Mouse (Mus musculus): Measurements from ENCODE around the gene Slc25a30. TPM values are rescaled to one million over a fixed set of nuclear protein-coding genes. Genes with fewer than 3 reads are reported as not detected.

The Slc25a30 gene
- total RNA-seq, 2 experiments from 2014 or later: 19.9 to 21.6 TPM

DNA sequence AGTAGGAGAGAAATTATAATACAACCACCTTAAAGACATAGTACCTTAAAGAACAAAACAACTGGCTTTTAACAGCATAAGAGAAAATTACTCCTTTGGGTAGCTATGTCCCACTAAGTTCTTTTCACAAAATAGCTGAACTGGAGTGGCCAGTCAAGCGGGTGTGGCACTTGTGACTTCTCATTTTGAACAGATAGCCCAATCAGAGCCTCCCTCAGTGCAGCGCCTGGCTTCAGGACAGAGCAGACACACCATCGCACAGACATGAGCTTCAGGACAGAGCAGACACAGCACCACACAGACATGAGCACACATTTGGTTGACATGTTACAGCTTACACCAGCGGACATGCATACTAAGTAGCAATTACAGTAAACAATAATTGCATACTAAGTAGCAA, 35.8 kb downstream of the Slc25a30 start:
- peak; percentile 43 for ATAC-seq (ENCODE audit: poor library complexity, severe bottlenecking)

DNA sequence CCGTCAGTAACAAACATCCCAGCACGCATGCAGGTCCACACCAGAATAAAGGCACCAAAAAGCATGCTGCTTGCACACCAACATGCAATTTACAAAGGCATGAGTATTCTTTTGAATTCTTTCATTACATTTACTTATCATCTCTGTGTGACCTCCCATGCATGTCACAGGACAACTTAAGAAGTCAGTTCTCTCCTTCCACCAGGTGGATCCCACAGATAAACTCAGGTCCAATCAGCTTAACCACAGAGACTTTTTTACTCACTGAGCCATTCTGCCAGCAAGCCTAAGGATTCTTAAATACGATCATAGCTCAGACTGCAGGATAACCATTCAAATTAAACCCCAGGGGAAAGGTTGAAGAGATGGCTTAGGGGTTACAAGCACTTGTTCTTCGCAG, 37.7 kb downstream of the Slc25a30 start:
- no peak for ATAC-seq (ENCODE audit: poor library complexity, severe bottlenecking)

- ATAC-seq (ENCODE audit: poor library complexity, severe bottlenecking): no peak
Observed at GRCm38 (mm10) chr14:75747960-75748359, 38.9 kb downstream of the Slc25a30 start.

DNA sequence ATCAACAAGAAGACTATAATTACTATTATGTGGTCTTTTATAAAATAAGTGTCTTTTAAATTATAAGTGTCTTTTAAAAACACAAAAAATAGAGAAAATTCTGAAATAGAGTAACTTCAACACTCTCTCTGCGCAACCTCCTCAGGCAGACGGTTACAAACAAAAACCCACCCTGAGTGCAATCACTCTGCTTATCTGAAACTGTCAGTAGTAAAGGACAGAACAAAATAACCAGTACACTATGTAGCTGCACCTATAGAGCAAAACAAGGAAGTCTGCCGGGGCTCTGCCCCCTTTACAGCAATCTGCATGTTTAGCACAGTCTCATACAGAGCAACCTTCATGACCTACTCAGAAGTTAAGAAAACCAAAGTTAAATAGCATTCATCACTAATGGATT, 44.9 kb downstream of the Slc25a30 start:
- no peak for ATAC-seq (ENCODE audit: poor library complexity, severe bottlenecking)

DNA sequence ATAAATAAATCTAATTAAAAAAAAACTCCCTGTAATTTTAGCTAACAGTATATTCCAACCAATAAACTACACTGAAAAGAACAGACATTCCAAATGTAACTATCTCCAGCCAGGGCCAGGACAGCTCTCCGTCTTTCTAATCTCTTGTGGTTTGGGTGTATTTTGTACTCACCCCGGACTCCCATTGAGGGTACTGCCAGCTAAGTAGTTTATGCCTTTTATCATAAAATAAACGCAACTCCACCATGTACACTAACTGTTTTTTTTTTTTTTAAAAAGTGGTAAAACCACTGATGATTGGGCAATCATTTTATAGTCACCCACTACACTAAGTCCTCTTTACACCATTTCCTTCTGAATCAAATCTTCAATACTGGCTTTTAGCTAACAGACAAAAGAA, 51.2 kb downstream of the Slc25a30 start:
- ATAC-seq (ENCODE audit: poor library complexity, severe bottlenecking): no peak

DNA sequence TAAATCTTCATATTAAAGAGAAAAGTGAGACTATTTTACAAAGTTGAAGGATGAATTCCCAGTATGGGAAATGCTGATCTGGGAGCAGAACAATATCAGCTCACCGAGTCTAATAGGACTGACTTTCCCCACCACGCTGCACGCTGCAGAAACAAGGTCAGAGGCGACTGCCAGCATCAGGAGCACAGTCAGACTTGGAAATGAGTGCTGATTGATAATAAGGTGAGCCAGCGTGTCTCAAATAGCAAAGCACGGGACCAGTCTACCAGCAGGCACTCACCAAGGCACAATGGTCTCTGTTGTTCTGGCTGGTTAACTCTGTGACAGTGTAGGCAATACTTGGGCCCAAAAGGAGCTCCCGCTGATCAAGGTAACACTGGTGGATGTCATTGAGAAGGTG, 54.2 kb downstream of the Slc25a30 start:
- ATAC-seq (ENCODE audit: poor library complexity, severe bottlenecking): no peak

DNA sequence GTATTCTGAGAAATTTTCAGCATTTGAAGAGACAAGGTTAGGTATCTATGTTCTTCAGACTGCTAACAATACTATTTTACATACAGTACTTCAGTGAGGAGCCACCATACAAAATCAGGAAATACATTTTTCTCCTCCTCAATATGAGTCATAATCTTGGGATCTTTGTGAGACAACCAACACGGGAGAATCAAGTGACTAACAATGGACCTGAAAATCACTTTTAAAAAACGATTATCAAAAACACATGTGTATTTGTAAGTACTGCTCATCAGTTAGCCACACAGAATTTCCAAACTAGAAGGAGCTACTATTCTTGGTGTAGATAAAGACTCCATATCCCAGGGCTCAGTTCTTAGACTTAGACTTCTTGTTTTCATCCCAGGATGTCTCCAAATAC, 55.5 kb downstream of the Slc25a30 start:
- ATAC-seq (ENCODE audit: poor library complexity, severe bottlenecking): no peak

DNA sequence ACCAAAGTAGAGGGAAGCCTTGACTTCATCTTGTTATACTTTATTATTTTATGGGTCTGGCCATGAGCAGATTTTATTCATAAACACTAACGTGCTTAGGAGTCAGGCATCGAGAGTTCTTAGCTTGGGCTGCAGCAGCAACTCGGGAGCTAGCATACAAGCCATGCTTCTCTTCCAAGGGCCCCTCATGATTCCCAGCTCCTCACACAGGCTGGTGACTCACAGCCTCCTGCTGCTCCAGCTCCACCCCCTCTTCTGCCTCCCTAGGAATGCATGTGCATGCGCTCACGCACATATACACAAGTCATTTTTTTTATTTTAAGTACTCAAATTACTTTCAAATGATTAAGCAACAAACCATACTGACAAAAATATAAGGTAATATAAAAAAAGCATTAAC, 58.7 kb downstream of the Slc25a30 start:
- no peak for ATAC-seq (ENCODE audit: poor library complexity, severe bottlenecking)

- ATAC-seq (ENCODE audit: poor library complexity, severe bottlenecking): no peak
Observed at GRCm38 (mm10) chr14:75727046-75727445, 59.8 kb downstream of the Slc25a30 start.

DNA sequence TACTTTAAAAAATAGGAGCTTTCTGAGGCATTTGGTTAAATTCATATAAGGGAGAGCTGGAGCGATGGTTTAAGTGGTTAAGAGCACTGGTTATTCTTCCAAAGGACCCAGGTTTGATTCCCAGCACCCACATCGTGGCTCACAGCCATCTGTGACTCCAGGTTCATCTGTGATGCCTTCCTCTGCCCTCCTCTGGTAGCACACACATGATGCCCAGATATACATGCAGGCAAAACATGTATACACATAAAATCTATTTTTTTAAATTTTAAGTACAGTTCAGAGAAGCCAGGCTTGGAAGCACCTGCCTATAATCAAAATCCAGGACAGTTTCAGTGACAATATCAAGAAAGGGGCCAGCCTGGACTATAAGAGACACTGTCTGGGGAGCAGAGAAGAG, 64.0 kb downstream of the Slc25a30 start:
- ATAC-seq (ENCODE audit: poor library complexity, severe bottlenecking): no peak

DNA sequence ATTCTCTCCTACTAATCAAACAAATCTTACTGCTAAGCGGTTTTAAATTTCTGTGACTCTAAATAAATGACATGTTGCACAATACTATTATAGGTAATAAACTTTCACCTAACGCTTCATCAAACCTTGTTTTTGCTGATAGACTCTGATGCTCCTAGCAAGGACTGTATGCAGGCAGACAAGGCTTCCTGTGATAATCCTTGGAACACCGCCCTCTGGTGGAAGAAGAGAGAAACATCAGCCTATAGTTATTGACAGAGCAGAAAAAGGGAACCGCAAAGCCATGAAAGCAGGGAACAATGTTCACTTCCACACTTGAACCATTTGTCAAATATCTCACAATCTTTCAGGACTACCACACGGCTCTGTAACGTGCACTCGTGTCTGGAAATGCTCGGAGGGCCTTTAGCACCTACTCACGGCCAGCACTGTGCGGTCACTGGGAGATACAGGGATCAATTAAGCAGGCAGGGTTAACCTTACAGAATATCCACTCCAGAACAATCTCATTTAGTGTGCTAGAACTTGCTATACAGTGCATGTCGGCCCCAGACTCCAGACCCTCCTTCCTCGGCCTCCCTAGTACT, 64.8 kb downstream of the Slc25a30 start:
- ATAC-seq (ENCODE audit: poor library complexity, severe bottlenecking): peak; percentile 96

GRCm38 (mm10) chr14:75720121-75720520, 66.7 kb downstream of the Slc25a30 start:
- no peak for ATAC-seq (ENCODE audit: poor library complexity, severe bottlenecking)

DNA sequence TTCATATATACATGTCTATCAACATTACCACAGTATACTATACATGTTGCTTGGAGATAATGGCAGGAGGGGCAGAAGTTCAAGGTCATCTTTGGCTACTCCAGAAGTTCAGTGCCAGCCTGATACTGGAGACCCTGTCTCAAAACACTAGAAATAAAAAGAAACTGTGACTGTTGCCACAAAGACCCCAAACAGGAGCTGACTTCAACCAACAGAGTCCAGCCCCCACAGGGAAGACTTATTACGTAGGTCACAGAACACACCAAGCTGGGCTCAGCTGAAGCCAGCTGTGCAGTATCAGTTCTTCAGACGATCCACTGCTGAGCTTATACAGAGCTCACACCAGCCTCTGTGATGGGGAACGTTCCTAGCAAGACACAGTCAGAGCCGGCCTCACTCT, 70.4 kb downstream of the Slc25a30 start:
- no peak for ATAC-seq (ENCODE audit: poor library complexity, severe bottlenecking)

GRCm38 (mm10) chr14:75713661-75714060, 73.2 kb downstream of the Slc25a30 start:
- ATAC-seq (ENCODE audit: poor library complexity, severe bottlenecking): no peak

GRCm38 (mm10) chr14:75712687-75713086, 74.2 kb downstream of the Slc25a30 start:
- ATAC-seq (ENCODE audit: poor library complexity, severe bottlenecking): no peak

DNA sequence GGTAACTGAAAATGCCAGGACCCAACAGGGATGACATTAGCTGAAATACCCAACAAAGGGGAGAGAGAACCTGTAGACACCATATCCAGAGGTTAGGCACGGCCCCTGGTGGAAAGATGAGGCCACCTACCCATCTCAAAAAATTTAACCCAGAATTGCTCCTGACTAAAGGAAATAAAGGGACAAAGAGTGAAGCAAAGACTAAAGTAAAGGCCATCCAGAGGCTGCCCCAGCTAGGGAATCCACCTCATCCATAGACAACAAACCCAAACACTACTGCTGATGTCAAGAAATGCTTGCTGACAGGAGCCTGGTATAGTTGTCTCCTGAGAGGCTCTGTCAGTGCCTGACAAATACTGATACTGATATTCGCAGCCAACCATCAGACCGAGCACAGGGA, 75.1 kb downstream of the Slc25a30 start:
- ATAC-seq (ENCODE audit: poor library complexity, severe bottlenecking): no peak

Other genes starting within 250 kb of the Slc25a30 start
- gene Spert, start 193.9 kb downstream of the Slc25a30 start, total RNA-seq (2015): not detected in 2 replicates
- not detected in 2 replicates for gene Spert, start 193.9 kb downstream of the Slc25a30 start, total RNA-seq (2017)
- gene Erich6b, start 144.8 kb downstream of the Slc25a30 start, total RNA-seq (2015): not detected in 2 replicates
- not detected in 2 replicates for gene Erich6b, start 144.8 kb downstream of the Slc25a30 start, total RNA-seq (2017)
- gene Cog3, start 32.5 kb downstream of the Slc25a30 start, total RNA-seq (2015): 21.2 and 22.8 TPM in 2 replicates
- 24.1 and 24.5 TPM in 2 replicates for gene Cog3, start 32.5 kb downstream of the Slc25a30 start, total RNA-seq (2017)
- gene Tpt1, start 58.1 kb upstream of the Slc25a30 start, total RNA-seq (2015): 5,508 and 5,947 TPM in 2 replicates
- gene Tpt1, start 58.1 kb upstream of the Slc25a30 start, total RNA-seq (2017): 1,349 and 1,387 TPM in 2 replicates
- not detected in 2 replicates for gene Kctd4, start 168.0 kb upstream of the Slc25a30 start, total RNA-seq (2015)
- gene Kctd4, start 168.0 kb upstream of the Slc25a30 start, total RNA-seq (2017): not detected in 2 replicates
- gene Gtf2f2, start 223.8 kb upstream of the Slc25a30 start, total RNA-seq (2015): 33.3 and 33.9 TPM in 2 replicates
- 37.3 and 42.2 TPM in 2 replicates for gene Gtf2f2, start 223.8 kb upstream of the Slc25a30 start, total RNA-seq (2017)

All from megakaryocyte, adult 5-6 weeks (primary cell).